Mouse (Mus musculus): ENCODE measurements around the gene Zfp952. TPM values are rescaled to one million over a fixed set of nuclear protein-coding genes. Genes with fewer than 3 reads are reported as not detected.

Gene Zfp952
- polyA plus RNA-seq (2016; fragmentation: Nextera tagmentation; extraction: Ambion mirVana), result 17.9 and 20.3 TPM in 2 replicates

- Histone ChIP-seq H3K4me3 (peak within 1 kb of the TSS; percentile 72), H3K9me3 (replicated peaks) (no peaks in the 10 kb centered on the region), H3K27ac (peak within 1 kb of the TSS; percentile 73), H3K9ac (peak within 1 kb of the TSS; percentile 74), H3K36me3 (peaks cover 23% of the 10 kb centered on the region), H3K4me1 (peaks cover 13% of the 10 kb centered on the region), H3K27me3 (no peaks in the 10 kb centered on the region; the same call in 1 of the 2 replicates), H3K4me2 (replicated peaks) (peak within 1 kb of the TSS; percentile 80)
- 2% methylated on average over 21 of the region's 21 CpGs for WGBS
- peak; percentile 96 for ATAC-seq (ENCODE audit: low FRiP score)
Measured at GRCm38 (mm10) chr17:32992699-32993474, at the start of gene Zfp952. Gene Zfp952, plus strand, starts transcription at chr17:32993129.

- Histone ChIP-seq H3K36me3 (no peaks in the 10 kb centered on the region), H3K4me1 (peaks cover 8% of the 10 kb centered on the region; the same call in 1 of the 2 replicates), H3K4me3 (no peak overlapping the region), H3K27ac (no peak overlapping the region), H3K4me2 (replicated peaks) (no peak overlapping the region), H3K27me3 (no peaks in the 10 kb centered on the region; the same call in 1 of the 2 replicates), H3K9me3 (replicated peaks) (no peaks in the 10 kb centered on the region), H3K9ac (no peak overlapping the region)
- ATAC-seq (ENCODE audit: low FRiP score), result no peak
- WGBS, result 92% methylated on average over 3 of the region's 3 CpGs
Measured at GRCm38 (mm10) chr17:32943661-32944060, 49.3 kb upstream of the Zfp952 start.

GRCm38 (mm10) chr17:32944402-32945035, 48.4 kb upstream of the Zfp952 start:
- peaks cover 8% of the 10 kb centered on the region; the same call in 1 of the 2 replicates for H3K4me1 ChIP-seq
- WGBS, result 72% methylated on average over 3 of the region's 3 CpGs
- no peak overlapping the region for H3K4me3 ChIP-seq
- no peaks in the 10 kb centered on the region; the same call in 1 of the 2 replicates for H3K27me3 ChIP-seq
- H3K4me2 ChIP-seq (replicated peaks), result no peak overlapping the region
- no peaks in the 10 kb centered on the region for H3K36me3 ChIP-seq
- no peaks in the 10 kb centered on the region for H3K9me3 ChIP-seq (replicated peaks)
- ATAC-seq (ENCODE audit: low FRiP score), result no peak
- no peak overlapping the region for H3K27ac ChIP-seq
- no peak overlapping the region for H3K9ac ChIP-seq

DNA sequence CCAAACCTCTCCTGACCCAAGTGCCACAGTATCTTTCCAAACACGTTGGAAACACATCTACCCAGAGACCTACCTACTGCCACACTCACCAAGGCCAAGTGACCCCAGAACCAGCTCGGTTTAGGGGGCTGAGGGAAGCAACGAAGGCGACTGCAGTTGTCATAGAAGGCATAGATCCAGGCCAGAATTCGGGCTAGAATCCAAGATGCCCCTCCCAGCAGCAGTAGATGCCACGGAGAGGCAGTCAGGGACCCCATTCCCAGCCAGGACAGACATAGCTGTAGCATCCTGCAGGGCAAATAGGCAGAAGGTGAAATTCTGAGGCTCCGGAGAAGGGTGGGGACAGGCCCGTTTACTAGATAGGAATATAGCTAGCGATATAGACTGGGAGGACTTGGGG, 46.2 kb upstream of the Zfp952 start:
- 68% methylated on average over 9 of the region's 9 CpGs for WGBS
- Histone ChIP-seq H3K9me3 (replicated peaks) (no peaks in the 10 kb centered on the region), H3K4me2 (replicated peaks) (peak overlapping the region; percentile 52), H3K27me3 (no peaks in the 10 kb centered on the region), H3K27ac (no peak overlapping the region), H3K4me1 (peaks cover 8% of the 10 kb centered on the region; the same call in 1 of the 2 replicates), H3K36me3 (no peaks in the 10 kb centered on the region), H3K4me3 (peak overlapping the region; percentile 34), H3K9ac (peak overlapping the region; percentile 55)
- ATAC-seq (ENCODE audit: low FRiP score), result no peak

DNA sequence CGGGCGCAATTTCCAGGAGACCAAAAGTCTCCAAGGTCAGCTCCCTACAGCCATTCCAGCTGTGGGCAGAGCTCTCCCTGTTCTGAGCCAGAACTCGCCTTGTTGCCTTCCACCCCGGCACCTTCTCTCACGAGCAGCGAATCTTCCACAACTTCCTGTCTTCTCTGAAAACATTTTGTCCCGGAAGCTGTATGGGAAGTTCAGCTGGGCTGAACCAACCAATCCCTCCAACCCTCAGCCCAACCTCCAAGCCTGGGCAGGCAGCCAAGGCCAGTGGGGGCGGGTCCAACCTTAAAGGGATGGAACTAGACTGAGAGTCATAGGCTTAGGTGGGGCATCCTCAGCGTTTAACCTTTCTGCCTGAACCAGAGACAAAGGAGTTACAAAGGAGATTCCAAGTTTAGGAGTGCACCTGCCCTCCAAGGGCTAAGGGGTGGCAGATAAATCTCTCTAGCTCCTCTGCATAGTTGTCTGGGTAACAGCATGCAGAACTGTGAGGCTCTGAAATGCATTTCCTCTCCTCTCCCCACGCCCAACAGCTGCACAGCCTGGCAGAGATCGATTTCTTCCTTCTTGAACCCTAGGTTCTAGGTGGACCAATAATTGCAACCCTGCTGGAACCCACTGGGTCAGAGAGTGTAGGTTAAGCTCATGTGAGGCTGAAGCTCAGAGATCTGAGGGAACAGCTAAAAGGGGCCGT, 45.6 kb upstream of the Zfp952 start, which contains the start of gene Cyp4f13:
Gene Cyp4f13 (minus strand): TSS at position 188 of the 700 bp plus-strand sequence.
- peak within 1 kb of the TSS; percentile 52 for H3K4me2 ChIP-seq (replicated peaks)
- no peaks in the 10 kb centered on the region for H3K36me3 ChIP-seq
- H3K4me3 ChIP-seq, result peak within 1 kb of the TSS; percentile 34
- H3K9me3 ChIP-seq (replicated peaks), result no peaks in the 10 kb centered on the region
- peak; percentile 75 for ATAC-seq (ENCODE audit: low FRiP score)
- H3K9ac ChIP-seq, result peak within 1 kb of the TSS; percentile 55
- no peak within 1 kb of the TSS for H3K27ac ChIP-seq
- peaks cover 8% of the 10 kb centered on the region; the same call in 1 of the 2 replicates for H3K4me1 ChIP-seq
- no peaks in the 10 kb centered on the region for H3K27me3 ChIP-seq
- 43% methylated on average over 12 of the region's 12 CpGs for WGBS

GRCm38 (mm10) chr17:32950136-32950535, 42.8 kb upstream of the Zfp952 start:
- ATAC-seq (ENCODE audit: low FRiP score), result no peak
- Histone ChIP-seq H3K4me1 (peaks cover 8% of the 10 kb centered on the region; the same call in 1 of the 2 replicates), H3K36me3 (no peaks in the 10 kb centered on the region), H3K4me3 (no peak overlapping the region), H3K27me3 (no peaks in the 10 kb centered on the region), H3K9me3 (replicated peaks) (no peaks in the 10 kb centered on the region), H3K27ac (no peak overlapping the region), H3K9ac (no peak overlapping the region), H3K4me2 (replicated peaks) (no peak overlapping the region)
- 92% methylated on average over 3 of the region's 3 CpGs for WGBS

DNA sequence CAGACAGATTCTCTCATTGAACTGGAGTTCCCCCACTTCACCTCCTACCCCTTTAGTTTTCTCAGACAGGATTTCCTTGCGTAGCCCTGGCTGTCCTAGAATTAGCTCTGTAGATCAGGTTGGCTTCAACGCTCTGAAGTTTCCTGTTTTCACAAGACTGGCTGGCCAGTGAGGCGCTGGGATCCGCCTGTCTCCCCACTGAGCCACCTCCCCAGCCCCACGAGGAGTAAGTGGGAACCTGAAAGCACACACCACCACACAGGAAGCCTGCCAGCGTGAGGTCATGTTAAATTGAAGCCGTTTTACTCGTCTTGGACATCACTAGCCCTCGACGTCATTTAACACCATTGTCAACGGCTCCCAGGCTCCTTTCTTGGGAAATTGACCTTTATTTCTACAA, 41.9 kb upstream of the Zfp952 start:
- WGBS, result 79% methylated on average over 11 of the region's 11 CpGs
- Histone ChIP-seq H3K27ac (no peak overlapping the region), H3K4me3 (no peak overlapping the region), H3K27me3 (no peaks in the 10 kb centered on the region), H3K9me3 (replicated peaks) (no peaks in the 10 kb centered on the region), H3K4me1 (peaks cover 8% of the 10 kb centered on the region; the same call in 1 of the 2 replicates), H3K4me2 (replicated peaks) (no peak overlapping the region), H3K9ac (no peak overlapping the region), H3K36me3 (no peaks in the 10 kb centered on the region)
- ATAC-seq (ENCODE audit: low FRiP score), result no peak

DNA sequence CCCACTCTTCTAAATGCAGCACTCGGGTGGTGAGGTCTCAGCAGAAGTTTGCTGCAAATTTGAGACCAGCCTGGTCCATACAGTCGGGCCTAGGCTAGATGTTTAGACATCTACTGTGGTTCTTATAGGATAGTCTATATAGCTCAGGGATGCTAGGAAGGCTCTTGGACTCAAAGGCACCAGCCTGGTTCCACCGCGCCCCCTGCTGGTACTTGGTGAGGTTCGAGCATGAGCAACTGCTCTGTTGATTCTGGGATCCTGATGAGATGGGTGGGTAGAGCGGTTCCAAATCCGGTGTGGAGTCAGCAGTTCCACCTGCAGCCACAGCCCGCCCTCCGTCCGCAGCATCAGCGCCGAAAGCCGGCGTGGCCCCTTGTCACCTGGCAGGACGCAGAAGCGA, 41.5 kb upstream of the Zfp952 start:
- 32% methylated on average over 16 of the region's 16 CpGs for WGBS
- H3K4me2 ChIP-seq (replicated peaks), result no peak overlapping the region
- ATAC-seq (ENCODE audit: low FRiP score), result no peak
- H3K27ac ChIP-seq, result no peak overlapping the region
- peaks cover 8% of the 10 kb centered on the region; the same call in 1 of the 2 replicates for H3K4me1 ChIP-seq
- no peaks in the 10 kb centered on the region for H3K36me3 ChIP-seq
- H3K4me3 ChIP-seq, result no peak overlapping the region
- no peaks in the 10 kb centered on the region for H3K9me3 ChIP-seq (replicated peaks)
- H3K9ac ChIP-seq, result no peak overlapping the region
- no peaks in the 10 kb centered on the region for H3K27me3 ChIP-seq

GRCm38 (mm10) chr17:32965253-32965622, 27.7 kb upstream of the Zfp952 start:
- Histone ChIP-seq H3K4me1 (peaks cover 14% of the 10 kb centered on the region), H3K9me3 (replicated peaks) (no peaks in the 10 kb centered on the region), H3K4me3 (peak overlapping the region; percentile 80), H3K36me3 (no peaks in the 10 kb centered on the region), H3K9ac (peak overlapping the region; percentile 66), H3K27me3 (no peaks in the 10 kb centered on the region), H3K4me2 (replicated peaks) (peak overlapping the region; percentile 87), H3K27ac (no peak overlapping the region; the same call in 1 of the 2 replicates)
- 0% methylated on average over 14 of the region's 14 CpGs for WGBS
- peak; percentile 81 for ATAC-seq (ENCODE audit: low FRiP score)

DNA sequence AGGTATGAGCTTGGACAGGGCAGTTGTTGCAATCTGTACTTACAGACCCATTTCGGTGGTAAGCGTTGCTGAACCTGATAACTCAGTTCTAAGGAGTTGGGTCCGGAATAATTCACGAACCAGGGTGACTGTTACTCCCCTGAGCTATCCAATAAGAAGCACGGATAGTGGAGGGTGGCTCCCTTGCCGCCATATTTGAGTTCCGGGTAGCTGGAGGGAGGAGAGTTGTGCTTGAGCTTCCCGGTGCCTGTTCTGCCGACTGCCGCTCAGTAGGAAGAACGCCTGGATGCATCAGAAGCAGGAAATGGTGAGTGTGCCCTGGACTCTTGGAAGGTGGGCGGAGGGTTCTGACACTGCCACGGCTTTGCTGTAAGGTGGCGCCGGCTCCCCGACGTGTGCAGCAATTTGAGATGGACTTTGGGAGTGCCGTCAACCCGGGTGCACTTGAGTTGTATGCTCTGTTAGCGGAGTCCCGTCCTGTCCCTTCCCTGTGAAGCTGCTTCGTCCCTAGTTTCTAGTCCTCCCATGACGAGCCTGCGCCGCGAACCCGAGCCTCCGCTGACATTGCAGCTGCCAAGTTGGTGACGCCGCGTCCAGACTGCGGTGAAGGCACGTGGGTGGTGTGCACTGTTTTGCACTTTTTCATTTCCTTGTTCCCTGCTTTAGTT, 27.2 kb upstream of the Zfp952 start, which contains the start of gene Zfp472:
Gene Zfp472 (plus strand): TSS at position 192 of the 668 bp plus-strand sequence.
- H3K9me3 ChIP-seq (replicated peaks), result no peaks in the 10 kb centered on the region
- peak within 1 kb of the TSS; percentile 87 for H3K4me2 ChIP-seq (replicated peaks)
- ATAC-seq (ENCODE audit: low FRiP score), result peak; percentile 99
- H3K36me3 ChIP-seq, result no peaks in the 10 kb centered on the region
- peak within 1 kb of the TSS; percentile 75 for H3K27ac ChIP-seq
- H3K27me3 ChIP-seq, result no peaks in the 10 kb centered on the region
- H3K4me3 ChIP-seq, result peak within 1 kb of the TSS; percentile 80
- under 1% methylated on average over 33 of the region's 33 CpGs for WGBS
- peak within 1 kb of the TSS; percentile 78 for H3K9ac ChIP-seq
- H3K4me1 ChIP-seq, result peaks cover 14% of the 10 kb centered on the region

DNA sequence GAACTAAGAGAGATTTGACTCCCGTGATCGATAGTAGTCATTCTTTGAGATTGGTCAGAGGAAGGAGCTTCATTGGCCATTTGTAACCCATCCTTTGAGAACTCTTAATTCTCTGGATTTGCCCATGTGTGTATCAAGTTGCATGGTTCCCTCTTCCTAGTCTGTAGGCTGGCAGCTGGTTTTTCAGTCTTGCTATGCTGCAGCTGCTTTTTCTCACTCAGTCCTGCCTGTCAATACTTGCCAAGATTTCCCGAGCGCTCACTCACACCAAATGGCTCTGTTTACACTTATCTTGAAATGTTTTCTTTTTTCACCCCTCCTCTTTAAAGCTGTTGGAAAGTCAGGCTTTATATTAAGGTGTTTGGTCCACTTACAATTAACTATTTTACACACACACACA, 11.6 kb upstream of the Zfp952 start:
- no peak for ATAC-seq (ENCODE audit: low FRiP score)
- Histone ChIP-seq H3K4me3 (no peak overlapping the region), H3K9ac (no peak overlapping the region), H3K4me1 (no peaks in the 10 kb centered on the region), H3K27ac (no peak overlapping the region), H3K36me3 (peaks cover 32% of the 10 kb centered on the region), H3K9me3 (replicated peaks) (no peaks in the 10 kb centered on the region), H3K27me3 (no peaks in the 10 kb centered on the region), H3K4me2 (replicated peaks) (no peak overlapping the region)
- 94% methylated on average over 4 of the region's 4 CpGs for WGBS
